Mouse (Mus musculus) embryonic facial prominence, embryonic 14.5 days (tissue): Measurements from ENCODE around the gene Adipor2. TPM values are rescaled to one million over a fixed set of nuclear protein-coding genes. Genes with fewer than 3 reads are reported as not detected.

ENCODE experiments used
- ATAC-seq: fragments of 200-750 bp; cut with Nextera tagmentation; 2 replicates; pipeline ENCODE4 v1.8.0; 2017; ENCODE audit warnings: low read depth, moderate number of reproducible peaks, moderate TSS enrichment
- DNase-seq: peaks from one replicate; pipeline ENCODE4 v3.0.0-alpha.2; 2015; ENCODE audit warnings: low spot score
- H3K27ac ChIP-seq: fragments of 300-500 bp; sonication (generic); replicated peaks from 2 replicates; pipeline ENCODE4 v1.5.1; 2014; ENCODE audit warnings: low read depth, mild to moderate bottlenecking, low read length, moderate library complexity
- H3K27me3 ChIP-seq: fragments of 300-500 bp; sonication (generic); replicated peaks from 2 replicates; pipeline ENCODE4 v1.6.1; 2014; ENCODE audit warnings: low read length; ENCODE audit not compliant: control insufficient read depth, insufficient read depth
- H3K36me3 ChIP-seq: fragments of 300-500 bp; sonication (generic); 2 replicates; pipeline ENCODE4 v1.6.1; 2014; ENCODE audit warnings: low read length, mixed read lengths; ENCODE audit not compliant: control insufficient read depth, insufficient read depth
- H3K4me1 ChIP-seq: fragments of 300-500 bp; sonication (generic); 2 replicates; pipeline ENCODE4 v1.6.1; 2014; ENCODE audit warnings: antibody characterized with exemption, low read length; ENCODE audit not compliant: control insufficient read depth, insufficient read depth
- H3K4me2 ChIP-seq: fragments of 300-500 bp; sonication (generic); 2 replicates; pipeline ENCODE4 v1.6.1; 2014; ENCODE audit warnings: low read depth, mild to moderate bottlenecking, low read length, moderate library complexity, mixed read lengths
- H3K4me3 ChIP-seq: fragments of 300-500 bp; sonication (generic); 2 replicates; pipeline ENCODE4 v1.5.1; 2014; ENCODE audit warnings: low read depth, mild to moderate bottlenecking, low read length
- H3K9ac ChIP-seq: fragments of 300-500 bp; sonication (generic); 2 replicates; pipeline ENCODE4 v1.6.1; 2014; ENCODE audit warnings: low read depth, mild to moderate bottlenecking, low read length, moderate library complexity, mixed read lengths
- H3K9me3 ChIP-seq: fragments of 300-500 bp; sonication (generic); 2 replicates; pipeline ENCODE4 v1.6.1; 2016; ENCODE audit warnings: low read length; ENCODE audit not compliant: control insufficient read depth
- WGBS: fragments of 180-500 bp; shearing (Covaris S2); extraction: QIAGEN DNeasy Blood & Tissue Kit; methylation state at CpG from one replicate; pipeline ENCODE4 v1.1.7; 2014; 5-methylcytosine and 5-hydroxymethylcytosine counted together
- polyA plus RNA-seq: library from polyadenylated mRNA; unstranded; fragments of >200 nt; fragmentation: Nextera tagmentation; extraction: Ambion mirVana; gene quantifications from 2 replicates; pipeline ENCODE4 v1.2.1, GENCODE M21; 2014

Gene Adipor2
- polyA plus RNA-seq, 1 experiment from 2014 or later: 30.1 TPM

DNA sequence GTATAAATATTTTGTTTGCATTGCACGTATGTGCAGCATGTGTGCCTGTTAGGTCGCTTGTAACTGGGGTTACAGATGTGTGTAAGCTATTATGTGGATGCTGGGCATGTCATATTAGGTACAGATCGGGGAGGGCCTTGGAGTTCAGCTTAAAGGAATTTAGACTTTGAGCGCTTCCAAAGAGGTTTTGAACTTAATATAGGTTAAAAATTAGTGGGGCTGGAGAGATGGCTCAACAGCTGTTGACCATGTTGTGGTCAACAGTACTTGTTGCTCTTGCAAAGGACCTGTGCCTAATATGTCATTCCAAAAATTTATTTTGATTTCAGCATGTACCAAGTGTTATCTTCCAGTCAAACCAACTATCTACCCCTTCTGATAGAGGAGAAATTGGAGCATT is 12.7 kb downstream of the Adipor2 start:
- Histone ChIP-seq H3K9me3 (no peaks in the 10 kb centered on the region), H3K27me3 (no peaks in the 10 kb centered on the region), H3K27ac (no peak overlapping the region), H3K4me2 (no peak overlapping the region), H3K4me3 (no peak overlapping the region), H3K9ac (no peak overlapping the region), H3K4me1 (no peaks in the 10 kb centered on the region), H3K36me3 (no peaks in the 10 kb centered on the region)
- DNase-seq: no peak
- 71% methylated on average over 4 of the region's 4 CpGs for whole genome bisulfite sequencing
- ATAC-seq: no peak

DNA sequence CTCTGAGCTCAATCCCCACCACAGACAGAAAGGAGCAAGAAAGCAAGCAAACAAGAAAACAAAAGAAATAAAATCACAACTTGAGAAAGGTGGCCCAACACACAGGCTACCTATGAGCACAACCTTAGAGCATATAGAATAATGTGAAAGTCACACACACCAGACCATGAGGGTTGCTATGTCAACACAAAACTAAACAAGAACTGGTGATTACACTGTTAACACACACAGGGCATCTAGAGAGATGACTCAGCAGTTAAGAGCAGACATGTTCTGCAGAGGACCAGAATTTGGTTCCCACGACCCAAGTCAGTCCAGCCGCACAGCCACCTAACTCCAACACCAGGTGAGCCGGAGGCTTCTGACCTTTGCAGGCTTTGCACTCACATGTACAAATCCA is 14.5 kb downstream of the Adipor2 start:
- H3K9ac ChIP-seq: no peak overlapping the region
- H3K9me3 ChIP-seq: no peaks in the 10 kb centered on the region
- ATAC-seq: no peak
- no peak overlapping the region for H3K4me2 ChIP-seq
- H3K27ac ChIP-seq: no peak overlapping the region
- 84% methylated on average over 3 of the region's 3 CpGs for WGBS
- H3K27me3 ChIP-seq: no peaks in the 10 kb centered on the region
- no peaks in the 10 kb centered on the region for H3K4me1 ChIP-seq
- H3K36me3 ChIP-seq: no peaks in the 10 kb centered on the region
- DNase-seq: no peak
- H3K4me3 ChIP-seq: no peak overlapping the region

DNA sequence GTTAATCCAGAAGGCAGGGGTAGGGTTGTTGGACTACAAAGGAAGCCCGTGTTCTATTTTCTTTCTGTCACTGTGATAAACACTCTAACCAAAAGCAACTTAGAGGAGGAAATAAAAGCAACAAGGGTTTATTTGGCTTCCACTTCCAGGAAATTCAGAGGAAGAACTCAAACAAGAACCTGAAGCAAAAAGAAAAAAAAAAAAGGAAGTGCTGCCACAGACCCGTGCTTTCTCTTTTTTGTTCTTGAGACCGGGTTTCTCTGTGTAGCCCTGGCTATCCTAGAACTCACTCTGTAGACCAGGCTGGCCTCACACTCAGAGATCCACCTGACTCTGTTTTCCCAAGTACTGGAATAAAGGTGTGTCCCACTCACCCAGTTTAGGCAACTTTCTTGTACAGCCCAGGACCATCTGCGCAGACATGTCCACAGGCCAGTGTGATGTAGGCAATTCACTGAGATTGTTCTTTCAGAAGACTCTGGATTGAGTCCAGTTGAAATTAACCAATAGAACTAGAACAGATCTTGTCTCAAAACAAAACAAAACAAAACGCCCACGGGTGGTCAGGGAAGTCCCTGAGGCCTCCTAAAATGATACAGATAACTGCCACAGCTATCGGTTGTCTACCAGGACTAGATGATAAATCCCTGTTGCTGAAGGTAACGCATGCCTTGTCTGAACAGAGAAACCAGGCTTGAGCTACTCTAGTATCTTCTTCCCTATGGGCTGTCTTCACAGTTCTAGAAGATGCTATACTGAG is 15.8 kb downstream of the Adipor2 start:
- H3K4me3 ChIP-seq: no peak overlapping the region
- ATAC-seq (no peak), DNase-seq (no peak)
- no peak overlapping the region for H3K27ac ChIP-seq
- no peaks in the 10 kb centered on the region for H3K27me3 ChIP-seq
- no peaks in the 10 kb centered on the region for H3K36me3 ChIP-seq
- H3K9me3 ChIP-seq: no peaks in the 10 kb centered on the region
- no peak overlapping the region for H3K9ac ChIP-seq
- no peak overlapping the region for H3K4me2 ChIP-seq
- no peaks in the 10 kb centered on the region for H3K4me1 ChIP-seq
- 85% methylated on average over 8 of the region's 8 CpGs for WGBS

DNA sequence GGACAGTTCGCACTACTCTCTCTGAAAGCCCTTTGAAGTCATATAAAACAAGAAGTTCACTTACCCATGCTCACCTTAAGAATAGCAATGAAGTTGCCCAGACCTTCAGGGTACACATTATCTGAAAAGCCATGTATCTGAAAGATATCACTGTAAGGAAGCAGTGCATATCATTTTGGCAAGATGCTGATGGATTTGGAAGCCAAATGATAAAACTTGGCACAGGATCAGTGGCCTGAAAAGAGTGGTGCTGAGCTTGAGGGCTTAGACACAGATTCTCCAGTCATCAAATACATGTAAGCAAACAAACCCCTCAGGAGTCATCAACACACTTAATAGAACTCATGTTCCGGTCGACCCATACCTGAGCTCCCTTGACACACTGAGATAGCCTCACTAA is 16.9 kb downstream of the Adipor2 start:
- Histone ChIP-seq H3K27ac (no peak overlapping the region), H3K27me3 (no peaks in the 10 kb centered on the region), H3K36me3 (no peaks in the 10 kb centered on the region), H3K4me3 (no peak overlapping the region), H3K9ac (no peak overlapping the region), H3K4me2 (no peak overlapping the region), H3K9me3 (no peaks in the 10 kb centered on the region), H3K4me1 (no peaks in the 10 kb centered on the region)
- no peak for ATAC-seq
- DNase-seq: no peak
- 83% methylated on average over 3 of the region's 3 CpGs for WGBS

DNA sequence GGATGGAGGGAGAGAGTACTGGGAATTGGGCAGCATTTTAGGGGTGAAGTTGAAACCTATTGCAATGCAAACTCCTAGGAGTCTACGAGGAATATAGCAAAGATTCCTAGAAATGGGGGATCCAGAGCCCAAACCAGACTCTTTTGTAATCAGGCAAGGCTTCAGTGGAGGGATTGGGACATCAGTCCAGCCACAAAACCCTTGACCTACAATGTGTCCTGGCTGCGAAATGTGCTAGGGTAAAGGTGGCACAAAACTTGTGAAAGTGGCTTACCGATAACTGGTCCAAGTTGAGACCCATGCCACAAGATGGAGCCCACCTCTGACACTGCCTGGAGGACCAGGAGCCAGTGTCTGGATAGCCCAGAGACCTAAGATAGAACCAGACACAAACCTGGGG is 18.1 kb downstream of the Adipor2 start:
- H3K4me2 ChIP-seq: no peak overlapping the region
- no peaks in the 10 kb centered on the region for H3K9me3 ChIP-seq
- no peak overlapping the region for H3K4me3 ChIP-seq
- H3K27ac ChIP-seq: no peak overlapping the region
- H3K36me3 ChIP-seq: no peaks in the 10 kb centered on the region
- ATAC-seq (no peak), DNase-seq (no peak)
- no peaks in the 10 kb centered on the region for H3K27me3 ChIP-seq
- no peak overlapping the region for H3K9ac ChIP-seq
- no peaks in the 10 kb centered on the region for H3K4me1 ChIP-seq
- WGBS: 88% methylated on average over 3 of the region's 3 CpGs

DNA sequence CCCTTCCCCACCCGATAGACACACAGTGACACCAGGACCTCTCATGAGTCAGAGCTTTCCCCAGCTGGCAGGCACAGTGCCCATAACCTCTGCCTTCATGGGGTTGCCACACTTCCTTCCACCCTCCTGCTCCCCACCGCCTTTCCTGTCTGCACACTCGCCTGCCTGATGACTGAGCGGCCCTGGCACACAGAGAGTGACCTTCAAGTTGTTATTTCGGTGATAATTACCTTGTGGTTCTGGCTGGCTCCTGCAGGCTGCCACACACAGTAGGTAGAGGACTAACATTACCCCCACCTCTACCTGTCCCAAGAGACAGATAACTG is 21.2 kb downstream of the Adipor2 start:
- ATAC-seq: no peak
- Histone ChIP-seq H3K4me1 (no peaks in the 10 kb centered on the region), H3K4me2 (no peak overlapping the region), H3K27me3 (no peaks in the 10 kb centered on the region), H3K4me3 (no peak overlapping the region), H3K27ac (no peak overlapping the region), H3K9me3 (no peaks in the 10 kb centered on the region), H3K36me3 (no peaks in the 10 kb centered on the region), H3K9ac (no peak overlapping the region)
- peak; percentile 25 for DNase-seq
- 62% methylated on average over 5 of the region's 5 CpGs for WGBS

DNA sequence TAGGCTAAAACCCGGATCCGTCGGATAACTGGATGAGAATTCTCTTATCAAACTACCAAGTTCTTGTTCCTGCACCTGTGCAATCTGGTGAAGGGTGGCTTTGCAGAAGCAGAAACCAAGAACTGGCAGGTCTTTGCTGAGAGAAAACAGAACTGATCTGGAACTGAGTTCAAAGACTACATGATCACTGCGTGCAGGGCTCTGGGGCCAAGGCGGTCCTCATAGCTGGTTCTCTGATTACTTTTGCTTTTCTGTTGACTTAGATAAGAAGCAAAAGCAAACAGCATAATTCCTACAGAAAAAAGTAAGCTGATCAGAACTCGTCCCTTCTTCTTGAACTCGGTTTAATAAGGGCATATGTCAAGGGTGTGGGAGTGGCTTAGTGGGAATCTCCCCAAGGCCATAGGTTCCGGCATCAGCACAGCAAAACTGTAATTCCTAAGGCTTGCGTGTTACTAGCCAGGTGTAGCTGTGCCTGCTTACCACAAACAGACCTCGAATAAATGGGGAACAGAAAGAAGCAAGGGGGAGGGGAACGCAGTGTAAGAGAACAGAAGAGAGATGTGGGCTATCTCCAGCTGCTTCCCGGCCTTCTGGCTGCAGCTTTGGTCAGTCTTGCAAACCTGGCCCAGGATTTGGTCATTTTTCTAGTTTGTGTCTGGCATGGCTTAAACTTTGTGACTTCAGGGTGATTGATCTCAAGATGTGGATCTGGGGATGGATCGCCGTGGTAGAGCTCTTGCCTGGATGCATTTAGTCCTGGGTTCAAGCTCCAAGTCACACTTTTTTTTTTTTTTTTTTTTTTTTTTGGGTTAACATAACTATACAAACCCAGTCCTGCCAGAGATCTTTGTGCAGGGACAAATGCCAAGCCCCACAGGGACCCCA is 21.8 kb downstream of the Adipor2 start:
- Histone ChIP-seq H3K4me3 (no peak overlapping the region), H3K4me2 (no peak overlapping the region), H3K27me3 (no peaks in the 10 kb centered on the region), H3K9ac (no peak overlapping the region), H3K27ac (no peak overlapping the region), H3K4me1 (no peaks in the 10 kb centered on the region), H3K9me3 (no peaks in the 10 kb centered on the region), H3K36me3 (no peaks in the 10 kb centered on the region)
- DNase-seq: no peak
- 75% methylated on average over 14 of the region's 14 CpGs for WGBS
- ATAC-seq: no peak

DNA sequence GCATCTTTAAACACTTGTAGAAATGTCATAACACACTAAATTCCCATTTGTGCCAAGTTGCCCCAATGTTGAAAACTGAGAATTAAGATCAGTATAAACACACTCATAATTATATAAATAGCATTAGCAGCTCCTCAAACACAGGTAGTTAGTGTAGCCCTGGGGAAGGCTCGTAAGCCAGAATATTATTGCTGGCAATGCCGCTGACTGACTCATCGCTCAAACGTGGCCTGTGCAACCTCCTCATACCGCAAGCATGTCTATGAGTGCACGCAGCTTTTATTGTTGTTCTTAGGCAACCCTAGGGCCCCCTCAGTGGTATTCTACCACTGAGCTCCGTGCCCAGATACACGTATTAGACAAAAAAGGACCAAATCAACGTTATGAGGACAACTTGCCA is 24.7 kb downstream of the Adipor2 start:
- H3K27me3 ChIP-seq: no peaks in the 10 kb centered on the region
- H3K4me2 ChIP-seq: no peak overlapping the region
- no peaks in the 10 kb centered on the region for H3K9me3 ChIP-seq
- no peak for DNase-seq
- no peak overlapping the region for H3K9ac ChIP-seq
- no peak for ATAC-seq
- 75% methylated on average over 9 of the region's 9 CpGs for WGBS
- no peaks in the 10 kb centered on the region for H3K4me1 ChIP-seq
- no peak overlapping the region for H3K4me3 ChIP-seq
- H3K27ac ChIP-seq: no peak overlapping the region
- H3K36me3 ChIP-seq: no peaks in the 10 kb centered on the region
